Mouse (Mus musculus): Measurements from ENCODE around the gene Fam69b. TPM values are rescaled to one million over a fixed set of nuclear protein-coding genes. Genes with fewer than 3 reads are reported as not detected.

Fam69b gene
- polyA plus RNA-seq, 1 experiment from 2014 or later: 61.5 TPM

DNA sequence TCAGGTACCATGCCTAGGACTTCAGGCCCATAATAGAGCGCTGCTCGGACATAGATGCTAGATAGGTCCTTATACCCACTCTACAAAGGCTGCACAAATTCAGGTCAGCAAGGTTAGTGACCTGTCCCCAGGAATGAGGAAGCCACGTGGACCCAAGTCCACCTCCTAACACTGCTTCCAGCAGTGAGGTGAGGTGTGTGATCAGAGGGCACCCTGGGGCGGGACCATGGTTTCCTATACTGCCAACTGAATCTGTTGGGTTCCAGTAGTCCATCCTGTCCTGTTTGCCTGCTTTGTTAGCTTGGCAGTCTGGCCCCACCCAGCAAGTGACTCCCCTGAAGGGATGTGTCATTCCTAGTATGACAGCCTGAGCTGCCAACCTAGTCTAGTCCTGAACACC lies 28.3 kb upstream of the Fam69b start:
- WGBS: 82% methylated on average over 4 of the region's 4 CpGs
- Histone ChIP-seq H3K27ac (no peak overlapping the region), H3K4me3 (no peak overlapping the region), H3K9me3 (no peaks in the 10 kb centered on the region), H3K9ac (no peak overlapping the region), H3K36me3 (peaks cover 10% of the 10 kb centered on the region), H3K27me3 (peaks cover 2% of the 10 kb centered on the region; the same call in 1 of the 2 replicates), H3K4me2 (replicated peaks) (no peak overlapping the region), H3K4me1 (peaks cover 16% of the 10 kb centered on the region)
- no peak for ATAC-seq (ENCODE audit: low FRiP score, low read depth)

DNA sequence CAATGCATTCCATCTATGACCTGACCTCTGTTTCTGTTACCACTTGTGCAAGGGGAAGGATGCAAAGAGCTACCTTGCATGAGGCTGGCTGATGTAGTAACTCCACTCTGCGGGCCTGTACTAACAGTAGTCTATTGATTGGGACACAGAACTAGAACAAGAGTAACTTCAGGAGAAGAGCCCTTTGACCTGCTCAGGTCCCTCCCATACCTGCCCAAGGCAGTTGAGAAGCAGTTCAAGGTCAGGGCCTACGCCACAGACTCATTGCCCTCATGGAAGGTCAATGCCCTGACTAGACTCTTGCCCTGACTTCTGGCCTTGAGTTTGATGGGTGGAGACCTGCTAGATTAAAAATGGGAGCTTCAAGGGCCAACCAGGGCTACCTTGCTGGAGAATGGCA lies 27.6 kb upstream of the Fam69b start:
- no peak overlapping the region for H3K27ac ChIP-seq
- peaks cover 6% of the 10 kb centered on the region for H3K27me3 ChIP-seq
- no peak for ATAC-seq (ENCODE audit: low FRiP score, low read depth)
- peaks cover 9% of the 10 kb centered on the region for H3K36me3 ChIP-seq
- no peaks in the 10 kb centered on the region for H3K9me3 ChIP-seq
- no peak overlapping the region for H3K9ac ChIP-seq
- H3K4me3 ChIP-seq: no peak overlapping the region
- 93% methylated on average over 2 of the region's 2 CpGs for WGBS
- no peak overlapping the region for H3K4me2 ChIP-seq (replicated peaks)
- peaks cover 16% of the 10 kb centered on the region for H3K4me1 ChIP-seq

- Histone ChIP-seq H3K9ac (no peak overlapping the region; the same call in 1 of the 2 replicates), H3K4me1 (peaks cover 16% of the 10 kb centered on the region), H3K36me3 (peaks cover 3% of the 10 kb centered on the region; the same call in 1 of the 2 replicates), H3K27me3 (peaks cover 9% of the 10 kb centered on the region), H3K4me2 (replicated peaks) (no peak overlapping the region), H3K4me3 (no peak overlapping the region), H3K9me3 (no peaks in the 10 kb centered on the region), H3K27ac (no peak overlapping the region)
- WGBS: 93% methylated on average over 1 of the region's 1 CpGs
- ATAC-seq (ENCODE audit: low FRiP score, low read depth): no peak
Measured at GRCm38 (mm10) chr2:26601595-26601994, 26.7 kb upstream of the Fam69b start.

GRCm38 (mm10) chr2:26602631-26603030 lies 25.6 kb upstream of the Fam69b start:
- ATAC-seq (ENCODE audit: low FRiP score, low read depth): no peak
- WGBS: 77% methylated on average over 5 of the region's 5 CpGs

GRCm38 (mm10) chr2:26603159-26603558 lies 25.1 kb upstream of the Fam69b start:
- Histone ChIP-seq H3K9me3 (no peaks in the 10 kb centered on the region), H3K27me3 (peaks cover 11% of the 10 kb centered on the region), H3K9ac (peak overlapping the region; percentile 83), H3K4me3 (peak overlapping the region; percentile 73), H3K36me3 (no peaks in the 10 kb centered on the region), H3K4me2 (replicated peaks) (peak overlapping the region; percentile 83), H3K27ac (no peak overlapping the region), H3K4me1 (peaks cover 24% of the 10 kb centered on the region)
- ATAC-seq (ENCODE audit: low FRiP score, low read depth): no peak; the same call in 1 of the 2 replicates
- WGBS: 16% methylated on average over 6 of the region's 6 CpGs

More at GRCm38 (mm10) chr2:26602631-26603030, 25.6 kb upstream of the Fam69b start:
- no peaks in the 10 kb centered on the region for H3K36me3 ChIP-seq
- H3K4me1 ChIP-seq: peaks cover 24% of the 10 kb centered on the region
- peaks cover 11% of the 10 kb centered on the region for H3K27me3 ChIP-seq
- peak overlapping the region; percentile 83 for H3K9ac ChIP-seq
- no peak overlapping the region for H3K27ac ChIP-seq
- H3K4me2 ChIP-seq (replicated peaks): peak overlapping the region; percentile 83
- H3K4me3 ChIP-seq: peak overlapping the region; percentile 73
- H3K9me3 ChIP-seq: no peaks in the 10 kb centered on the region

GRCm38 (mm10) chr2:26603720-26604671 lies 24.3 kb upstream of the Fam69b start, which contains the start of gene Agpat2:
TSS of gene Agpat2 (minus strand) at chr2:26604417.
- ATAC-seq (ENCODE audit: low FRiP score, low read depth): peak; percentile 78
- Histone ChIP-seq H3K4me1 (peaks cover 24% of the 10 kb centered on the region), H3K4me2 (replicated peaks) (peak within 1 kb of the TSS; percentile 83), H3K36me3 (no peaks in the 10 kb centered on the region), H3K4me3 (peak within 1 kb of the TSS; percentile 73), H3K9ac (peak within 1 kb of the TSS; percentile 83), H3K27ac (peak within 1 kb of the TSS; percentile 34; the same call in 1 of the 2 replicates), H3K9me3 (no peaks in the 10 kb centered on the region), H3K27me3 (peaks cover 11% of the 10 kb centered on the region)
- WGBS: under 1% methylated on average over 96 of the region's 103 CpGs

- H3K4me1 ChIP-seq: peaks cover 24% of the 10 kb centered on the region
- H3K9ac ChIP-seq: no peak overlapping the region
- H3K9me3 ChIP-seq: no peaks in the 10 kb centered on the region
- no peak overlapping the region for H3K4me2 ChIP-seq (replicated peaks)
- 84% methylated on average over 8 of the region's 8 CpGs for WGBS
- H3K4me3 ChIP-seq: no peak overlapping the region
- no peak for ATAC-seq (ENCODE audit: low FRiP score, low read depth)
- no peaks in the 10 kb centered on the region for H3K36me3 ChIP-seq
- no peak overlapping the region for H3K27ac ChIP-seq
- H3K27me3 ChIP-seq: peaks cover 11% of the 10 kb centered on the region
Measured at GRCm38 (mm10) chr2:26605331-26605730, 22.9 kb upstream of the Fam69b start.

- Histone ChIP-seq H3K4me3 (no peak overlapping the region), H3K27ac (no peak overlapping the region), H3K4me2 (replicated peaks) (no peak overlapping the region), H3K9me3 (no peaks in the 10 kb centered on the region), H3K4me1 (peaks cover 24% of the 10 kb centered on the region), H3K9ac (no peak overlapping the region), H3K27me3 (peaks cover 11% of the 10 kb centered on the region), H3K36me3 (no peaks in the 10 kb centered on the region)
- 68% methylated on average over 3 of the region's 3 CpGs for WGBS
- no peak for ATAC-seq (ENCODE audit: low FRiP score, low read depth)
Measured at GRCm38 (mm10) chr2:26606579-26606978, 21.7 kb upstream of the Fam69b start.

DNA sequence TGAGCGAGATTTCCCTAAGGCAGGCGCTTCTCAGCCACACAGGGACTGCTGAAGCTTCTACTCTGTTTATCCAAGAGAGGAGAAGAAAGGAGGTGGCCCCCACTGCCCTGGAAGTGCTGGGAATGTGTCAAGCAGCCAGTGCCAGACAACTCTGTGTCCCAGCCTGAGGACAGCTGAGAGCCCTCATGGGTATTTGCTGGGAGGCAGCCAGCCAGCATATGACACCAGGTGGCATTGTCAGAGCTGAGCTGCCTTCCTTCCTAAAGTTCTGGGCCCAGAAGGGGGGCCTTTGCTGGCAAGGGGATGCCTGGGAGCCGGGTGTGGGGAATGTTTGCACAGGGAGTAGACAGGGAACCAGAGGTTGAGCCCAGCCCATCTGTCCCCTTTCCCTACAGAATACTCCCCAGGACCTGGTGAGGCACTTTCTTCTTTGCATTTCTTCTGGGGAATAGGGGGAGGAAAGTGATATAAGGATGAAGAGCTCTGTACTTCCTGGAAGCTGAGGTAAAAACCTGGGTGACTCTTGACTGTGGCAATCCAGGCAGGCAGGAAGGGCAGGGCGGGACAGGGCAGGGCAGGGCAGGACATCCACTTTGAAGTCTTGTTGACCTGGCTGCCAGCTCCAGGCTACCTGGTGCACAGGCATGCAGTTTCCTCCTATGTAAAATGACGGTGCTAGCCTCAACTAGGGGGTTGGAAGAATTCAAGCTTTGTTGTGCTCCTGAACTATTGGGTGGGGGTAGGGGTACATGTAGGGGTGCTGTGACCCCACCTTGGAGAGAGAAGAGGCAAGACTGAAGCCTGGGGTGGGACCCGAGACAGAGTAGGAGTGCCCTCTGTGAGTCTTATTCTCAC lies 21.0 kb upstream of the Fam69b start:
- H3K36me3 ChIP-seq: no peaks in the 10 kb centered on the region
- peaks cover 11% of the 10 kb centered on the region for H3K27me3 ChIP-seq
- peaks cover 24% of the 10 kb centered on the region for H3K4me1 ChIP-seq
- WGBS: 42% methylated on average over 6 of the region's 6 CpGs
- no peak overlapping the region for H3K4me3 ChIP-seq
- H3K9ac ChIP-seq: no peak overlapping the region
- no peak overlapping the region for H3K27ac ChIP-seq
- H3K4me2 ChIP-seq (replicated peaks): no peak overlapping the region
- no peaks in the 10 kb centered on the region for H3K9me3 ChIP-seq
- ATAC-seq (ENCODE audit: low FRiP score, low read depth): no peak

DNA sequence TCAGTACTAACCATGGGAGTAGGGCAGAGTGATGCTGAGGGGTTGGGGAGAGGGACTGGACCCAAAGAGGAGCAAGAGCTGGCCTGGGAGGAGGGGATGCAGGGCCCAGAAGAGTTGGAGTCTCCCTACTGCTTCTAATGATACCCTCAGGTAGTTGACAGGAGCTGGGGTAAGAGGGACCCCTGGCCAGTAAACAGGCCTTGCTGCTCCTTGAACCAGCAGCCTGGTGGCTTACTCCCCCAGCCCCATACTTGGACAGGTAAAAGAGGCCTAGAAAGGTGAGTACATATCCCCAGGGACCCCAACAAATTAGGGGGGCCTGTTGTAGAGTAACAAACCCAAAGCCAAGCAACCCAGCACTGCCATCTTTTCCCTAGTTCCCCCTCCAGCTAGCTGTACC lies 19.5 kb upstream of the Fam69b start:
- Histone ChIP-seq H3K9me3 (no peaks in the 10 kb centered on the region), H3K36me3 (no peaks in the 10 kb centered on the region), H3K4me2 (replicated peaks) (no peak overlapping the region), H3K27ac (no peak overlapping the region), H3K9ac (no peak overlapping the region), H3K4me3 (no peak overlapping the region), H3K4me1 (peaks cover 12% of the 10 kb centered on the region), H3K27me3 (peaks cover 9% of the 10 kb centered on the region)
- no peak for ATAC-seq (ENCODE audit: low FRiP score, low read depth)

GRCm38 (mm10) chr2:26609261-26609661 lies 19.0 kb upstream of the Fam69b start:
- peaks cover 11% of the 10 kb centered on the region for H3K4me1 ChIP-seq
- H3K4me2 ChIP-seq (replicated peaks): no peak overlapping the region
- no peak overlapping the region for H3K27ac ChIP-seq
- no peak overlapping the region for H3K4me3 ChIP-seq
- H3K9me3 ChIP-seq: no peaks in the 10 kb centered on the region
- peaks cover 9% of the 10 kb centered on the region for H3K27me3 ChIP-seq
- ATAC-seq (ENCODE audit: low FRiP score, low read depth): no peak
- no peaks in the 10 kb centered on the region for H3K36me3 ChIP-seq
- no peak overlapping the region for H3K9ac ChIP-seq

GRCm38 (mm10) chr2:26610526-26610925 lies 17.7 kb upstream of the Fam69b start:
- no peak for ATAC-seq (ENCODE audit: low FRiP score, low read depth)

More at GRCm38 (mm10) chr2:26610526-26610925, 17.7 kb upstream of the Fam69b start:
- no peak overlapping the region for H3K27ac ChIP-seq
- 84% methylated on average over 3 of the region's 3 CpGs for WGBS
- no peak overlapping the region for H3K4me2 ChIP-seq (replicated peaks)
- no peaks in the 10 kb centered on the region for H3K9me3 ChIP-seq
- H3K36me3 ChIP-seq: no peaks in the 10 kb centered on the region
- H3K27me3 ChIP-seq: peaks cover 6% of the 10 kb centered on the region
- H3K4me3 ChIP-seq: no peak overlapping the region
- no peak overlapping the region for H3K9ac ChIP-seq
- H3K4me1 ChIP-seq: peaks cover 8% of the 10 kb centered on the region; the same call in 1 of the 2 replicates
